11 mouse cellular contexts compared by ENCODE assay signal in the genomic region with DNA sequence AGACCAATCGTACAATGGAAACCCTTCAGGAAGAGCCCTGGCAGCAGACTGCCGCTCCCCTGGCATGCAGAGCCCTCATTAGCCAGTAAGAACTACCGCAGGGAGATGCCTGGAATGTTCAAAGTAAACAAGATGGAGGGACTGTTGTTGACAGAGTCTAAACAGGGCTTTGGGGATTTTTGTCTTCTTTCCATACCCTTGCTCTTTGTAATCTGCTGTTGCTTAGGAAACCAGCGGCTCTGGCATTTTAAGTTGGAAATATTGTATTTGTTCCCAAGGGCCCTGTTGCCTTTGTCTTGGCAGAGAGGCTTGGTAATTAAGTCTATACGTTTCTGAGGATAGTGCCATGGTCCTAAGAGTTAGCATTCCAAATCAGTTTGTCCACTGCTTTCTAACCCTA.
DNase-seq lines count a peak whose midpoint lies in the region; ATAC-seq and TF ChIP-seq lines count a peak whose summit lies in the region.
"Had no signal": no experiment of that assay in that cellular context is flagged by ENCODE, and none has a peak within 500 bp of the region (broad histone marks: within the 10 kb centered on the region; RNA-seq: fewer than 3 reads in every experiment).

No protein-coding gene starts in this region.

- no peaks in the 10 kb centered on the region for H3K27me3 ChIP-seq in heart, embryonic 13.5 days (replicated peaks)
- no peaks in the 10 kb centered on the region for H3K27me3 ChIP-seq in embryonic facial prominence, embryonic 14.5 days (replicated peaks; ENCODE audit: control insufficient read depth, insufficient read depth, low read length)
- H3K27me3 ChIP-seq in hindbrain, embryonic 16.5 days (replicated peaks; ENCODE audit: control insufficient read depth, insufficient read depth, low read length): no peaks in the 10 kb centered on the region
- no peaks in the 10 kb centered on the region for H3K27me3 ChIP-seq in midbrain, embryonic 12.5 days
- no peaks in the 10 kb centered on the region for H3K27me3 ChIP-seq in cerebellum, adult 2 months (ENCODE audit: control insufficient read depth, insufficient read depth, low read length)
- H3K27me3 ChIP-seq: Patski had no signal

- 40% methylated on average over 5 of the region's 5 CpGs for WGBS in heart, embryonic 13.5 days
- WGBS in embryonic facial prominence, embryonic 14.5 days: 32% methylated on average over 5 of the region's 5 CpGs
- WGBS in hindbrain, embryonic 16.5 days: 22% methylated on average over 5 of the region's 5 CpGs
- WGBS in midbrain, embryonic 12.5 days: 18% methylated on average over 5 of the region's 5 CpGs
- WGBS in cerebellum, adult 2 months: 42% methylated on average over 5 of the region's 5 CpGs

- TF ChIP-seq POLR2A in cerebellum, adult 2 months (IDR thresholded peaks at IDR 0.05; ENCODE audit: borderline replicate concordance, insufficient read depth, low read length): no peak

- no peak overlapping the region for H3K27ac ChIP-seq in heart, embryonic 13.5 days (replicated peaks)
- peak overlapping the region; percentile 52 for H3K27ac ChIP-seq in embryonic facial prominence, embryonic 14.5 days (replicated peaks; ENCODE audit: low read depth, low read length)
- peak overlapping the region; percentile 39 for H3K27ac ChIP-seq in hindbrain, embryonic 16.5 days (ENCODE audit: low read depth, low read length)
- no peak overlapping the region for H3K27ac ChIP-seq in midbrain, embryonic 12.5 days (replicated peaks)
- H3K27ac ChIP-seq in cerebellum, adult 2 months (ENCODE audit: insufficient read depth, low read length): no peak overlapping the region

- peak overlapping the region; percentile 4; the same call in 1 of the 2 replicates for H3K4me2 ChIP-seq in heart, embryonic 13.5 days
- no peak overlapping the region for H3K4me2 ChIP-seq in embryonic facial prominence, embryonic 14.5 days (ENCODE audit: low read depth, low read length)
- no peak overlapping the region; the same call in 1 of the 2 replicates for H3K4me2 ChIP-seq in hindbrain, embryonic 16.5 days (ENCODE audit: low read length)
- H3K4me2 ChIP-seq in midbrain, embryonic 12.5 days (replicated peaks): no peak overlapping the region

- no peak for TF ChIP-seq CTCF in cerebellum, adult 2 months (IDR thresholded peaks at IDR 0.05; ENCODE audit: borderline replicate concordance, insufficient read depth, low read depth, low read length)

- no peak overlapping the region for H3K4me3 ChIP-seq in heart, embryonic 13.5 days
- H3K4me3 ChIP-seq in embryonic facial prominence, embryonic 14.5 days (ENCODE audit: low read depth, low read length): no peak overlapping the region
- H3K4me3 ChIP-seq in hindbrain, embryonic 16.5 days (ENCODE audit: low read length): no peak overlapping the region
- H3K4me3 ChIP-seq in midbrain, embryonic 12.5 days: no peak overlapping the region
- no peak overlapping the region for H3K4me3 ChIP-seq in cerebellum, adult 2 months (replicated peaks; ENCODE audit: insufficient read depth, low read depth, low read length)
- H3K4me3 ChIP-seq: megakaryocyte, embryonic 14.5 days had no signal

- ATAC-seq in heart, embryonic 13.5 days (ENCODE audit: extremely low read depth, insufficient number of reproducible peaks, low FRiP score, low TSS enrichment): no peak
- peak; percentile 51 for ATAC-seq in embryonic facial prominence, embryonic 14.5 days (ENCODE audit: low read depth)
- peak; percentile 76 for ATAC-seq in hindbrain, embryonic 16.5 days
- peak; percentile 73 for ATAC-seq in midbrain, embryonic 12.5 days (ENCODE audit: low FRiP score, low read depth)
- ATAC-seq: Patski had no signal

- no peak for DNase-seq in heart, adult 9 months (ENCODE audit: low spot score in 2 of 2)
- DNase-seq in embryonic facial prominence, embryonic 14.5 days (ENCODE audit: low spot score): peak; percentile 82
- DNase-seq in cerebellum, adult 2 months: no peak
- no peak for DNase-seq in left cerebral cortex, postnatal 10 days (ENCODE audit: extremely low spot score in 1 of 2, low spot score in 2 of 2)
- DNase-seq in kidney, postnatal 36 days: no peak
- DNase-seq: retina, postnatal 1 day had no signal

- peaks cover 66% of the 10 kb centered on the region for H3K4me1 ChIP-seq in heart, embryonic 13.5 days
- peaks cover 46% of the 10 kb centered on the region for H3K4me1 ChIP-seq in embryonic facial prominence, embryonic 14.5 days (ENCODE audit: control insufficient read depth, insufficient read depth, low read length)
- peaks cover 15% of the 10 kb centered on the region for H3K4me1 ChIP-seq in hindbrain, embryonic 16.5 days (ENCODE audit: control insufficient read depth, insufficient read depth, low read depth, low read length)
- H3K4me1 ChIP-seq in midbrain, embryonic 12.5 days: peaks cover 36% of the 10 kb centered on the region
- H3K4me1 ChIP-seq in cerebellum, adult 2 months (ENCODE audit: control insufficient read depth, insufficient read depth, low read length): no peaks in the 10 kb centered on the region

- H3K36me3 ChIP-seq in heart, embryonic 13.5 days: no peaks in the 10 kb centered on the region
- no peaks in the 10 kb centered on the region for H3K36me3 ChIP-seq in embryonic facial prominence, embryonic 14.5 days (ENCODE audit: control insufficient read depth, insufficient read depth, low read length)
- no peaks in the 10 kb centered on the region for H3K36me3 ChIP-seq in hindbrain, embryonic 16.5 days (ENCODE audit: control insufficient read depth, insufficient read depth, low read length)
- H3K36me3 ChIP-seq in midbrain, embryonic 12.5 days: no peaks in the 10 kb centered on the region

- intact Hi-C loops in left cerebral cortex, postnatal 10 days (cut with DNase I): no loop called here

- H3K9ac ChIP-seq in heart, embryonic 13.5 days: no peak overlapping the region
- no peak overlapping the region for H3K9ac ChIP-seq in embryonic facial prominence, embryonic 14.5 days (ENCODE audit: low read depth, low read length)
- H3K9ac ChIP-seq in hindbrain, embryonic 16.5 days (ENCODE audit: low read depth, low read length): no peak overlapping the region
- H3K9ac ChIP-seq in midbrain, embryonic 12.5 days (replicated peaks): no peak overlapping the region

- H3K9me3 ChIP-seq in heart, embryonic 13.5 days: no peaks in the 10 kb centered on the region
- H3K9me3 ChIP-seq in embryonic facial prominence, embryonic 14.5 days (ENCODE audit: control insufficient read depth, low read length): no peaks in the 10 kb centered on the region
- H3K9me3 ChIP-seq in hindbrain, embryonic 16.5 days (ENCODE audit: control insufficient read depth, low read length): no peaks in the 10 kb centered on the region
- no peaks in the 10 kb centered on the region for H3K9me3 ChIP-seq in midbrain, embryonic 12.5 days
- H3K9me3 ChIP-seq: megakaryocyte, embryonic 14.5 days had no signal

Comparison
In these comparisons a context has a peak if more than half of its experiments do, and no peak if none do; other contexts are left out.
1. H3K27ac ChIP-seq: peak in embryonic facial prominence, embryonic 14.5 days (single experiment) and hindbrain, embryonic 16.5 days (single experiment); none in heart, embryonic 13.5 days (single experiment), midbrain, embryonic 12.5 days (single experiment) and cerebellum, adult 2 months (single experiment).